Mouse (Mus musculus): ENCODE results near the gene Ccdc84.
"Not testable (repeated sequence)": the region's sequence is repeated elsewhere in the genome, so short reads cannot be mapped to it uniquely, and the experiment has no call there.

The Ccdc84 gene

GRCm38 (mm10) chr9:44407752-44408097, 10.6 kb downstream of the Ccdc84 start:
- DNase-seq, result no peak

GRCm38 (mm10) chr9:44406906-44407751, 11.2 kb downstream of the Ccdc84 start, which contains the start of the genes Rps25 and Trappc4:
Gene Rps25 (plus strand): TSS chr9:44407139.
Gene Trappc4 (minus strand): TSS chr9:44407600.
- DNase-seq, result peak; percentile 91 to 93

- DNase-seq, result no peak
These were observed 13.4 kb downstream of the Ccdc84 start for GRCm38 (mm10) chr9:44405011-44405410.

GRCm38 (mm10) chr9:44401081-44401480, 17.3 kb downstream of the Ccdc84 start:
- DNase-seq, result no peak

GRCm38 (mm10) chr9:44399795-44400114, 18.6 kb downstream of the Ccdc84 start:
- no peak for DNase-seq

- no peak for DNase-seq
These were observed 19.1 kb downstream of the Ccdc84 start for GRCm38 (mm10) chr9:44399114-44399794.

GRCm38 (mm10) chr9:44398551-44398950, 19.8 kb downstream of the Ccdc84 start:
- DNase-seq, result no peak

- DNase-seq, result no peak
These were observed 20.3 kb downstream of the Ccdc84 start for GRCm38 (mm10) chr9:44398087-44398486.

- peak; percentile 94 to 96 for DNase-seq
These were observed 21.5 kb downstream of the Ccdc84 start, which contains the start of gene Slc37a4 for GRCm38 (mm10) chr9:44396684-44397411. Gene Slc37a4 (plus strand): TSS chr9:44396852.

- peak; percentile 76 to 78 for DNase-seq
These were observed 26.9 kb downstream of the Ccdc84 start for GRCm38 (mm10) chr9:44391466-44391865.

GRCm38 (mm10) chr9:44389273-44389672, 29.1 kb downstream of the Ccdc84 start:
- peak; percentile 76 for DNase-seq

- no peak for DNase-seq
These were observed 31.1 kb downstream of the Ccdc84 start for GRCm38 (mm10) chr9:44387221-44387620.

GRCm38 (mm10) chr9:44384596-44384995, 33.8 kb downstream of the Ccdc84 start:
- no peak for DNase-seq

GRCm38 (mm10) chr9:44379862-44380261, 38.5 kb downstream of the Ccdc84 start:
- peak in 1 of 2 experiments; percentile 25 for DNase-seq

GRCm38 (mm10) chr9:44379054-44379834, 39.1 kb downstream of the Ccdc84 start, which contains the start of gene Hyou1:
Gene Hyou1 (plus strand): TSS chr9:44379490.
- peak; percentile 99 for DNase-seq

- DNase-seq, result no peak
These were observed 40.1 kb downstream of the Ccdc84 start for GRCm38 (mm10) chr9:44378153-44378730.

GRCm38 (mm10) chr9:44377335-44377734, 41.0 kb downstream of the Ccdc84 start:
- DNase-seq, result not testable (repeated sequence)

GRCm38 (mm10) chr9:44376141-44376540, 42.2 kb downstream of the Ccdc84 start:
- DNase-seq, result no peak

- no peak for DNase-seq
These were observed 45.0 kb downstream of the Ccdc84 start for GRCm38 (mm10) chr9:44373386-44373785.

GRCm38 (mm10) chr9:44364480-44364879, 53.9 kb downstream of the Ccdc84 start:
- peak in 1 of 2 experiments; percentile 18 for DNase-seq

- not testable (repeated sequence) for DNase-seq
These were observed 56.4 kb downstream of the Ccdc84 start for GRCm38 (mm10) chr9:44361931-44362330.
